Mouse (Mus musculus): ENCODE data around the gene Slc38a3. TPM values are rescaled to one million over a fixed set of nuclear protein-coding genes. Genes with fewer than 3 reads are reported as not detected.
A peak's percentile ranks its signal among the peaks of the same experiment; 100 is the strongest.

Slc38a3 gene
- total and polyA plus RNA-seq, 2 experiments from 2014 or later, result 37.6 to 94.5 TPM

- H3K27me3 ChIP-seq (ENCODE audit: insufficient read depth, low read length), result no peaks in the 10 kb centered on the region
- H3K4me1 ChIP-seq (ENCODE audit: insufficient read depth, low read length), result peaks cover 26% of the 10 kb centered on the region
- ATAC-seq (ENCODE audit: low FRiP score) (no peak), DNase-seq (ENCODE audit: low spot score) (peak; percentile 58)
- H3K9ac ChIP-seq (replicated peaks; ENCODE audit: low read length, poor library complexity, severe bottlenecking), result no peak overlapping the region
- no peaks in the 10 kb centered on the region for H3K9me3 ChIP-seq (ENCODE audit: low read length)
- no peak overlapping the region for H3K27ac ChIP-seq (ENCODE audit: low read depth, low read length)
- peaks cover 14% of the 10 kb centered on the region for H3K36me3 ChIP-seq (ENCODE audit: insufficient read depth, low read length)
- TF ChIP-seq CTCF (IDR thresholded peaks at IDR 0.05), result no peak
- H3K4me3 ChIP-seq (ENCODE audit: low read depth, low read length), result no peak overlapping the region
- H3K4me2 ChIP-seq (ENCODE audit: low read depth, low read length, poor library complexity, severe bottlenecking), result no peak overlapping the region
- 18% methylated on average over 14 of the region's 14 CpGs for WGBS
Measured at GRCm38 (mm10) chr9:107697811-107698521, 28.6 kb upstream of the Slc38a3 start.

GRCm38 (mm10) chr9:107696845-107697610 lies 27.7 kb upstream of the Slc38a3 start:
- ATAC-seq (ENCODE audit: low FRiP score) (no peak), DNase-seq (ENCODE audit: low spot score) (no peak)
- no peak for TF ChIP-seq CTCF (IDR thresholded peaks at IDR 0.05)
- Histone ChIP-seq H3K4me1 (ENCODE audit: insufficient read depth, low read length) (peaks cover 26% of the 10 kb centered on the region), H3K4me3 (ENCODE audit: low read depth, low read length) (no peak overlapping the region), H3K27ac (ENCODE audit: low read depth, low read length) (no peak overlapping the region), H3K9ac (replicated peaks; ENCODE audit: low read length, poor library complexity, severe bottlenecking) (no peak overlapping the region), H3K4me2 (ENCODE audit: low read depth, low read length, poor library complexity, severe bottlenecking) (no peak overlapping the region), H3K36me3 (ENCODE audit: insufficient read depth, low read length) (peaks cover 20% of the 10 kb centered on the region), H3K27me3 (ENCODE audit: insufficient read depth, low read length) (no peaks in the 10 kb centered on the region), H3K9me3 (ENCODE audit: low read length) (no peaks in the 10 kb centered on the region)
- 26% methylated on average over 9 of the region's 9 CpGs for WGBS

DNA sequence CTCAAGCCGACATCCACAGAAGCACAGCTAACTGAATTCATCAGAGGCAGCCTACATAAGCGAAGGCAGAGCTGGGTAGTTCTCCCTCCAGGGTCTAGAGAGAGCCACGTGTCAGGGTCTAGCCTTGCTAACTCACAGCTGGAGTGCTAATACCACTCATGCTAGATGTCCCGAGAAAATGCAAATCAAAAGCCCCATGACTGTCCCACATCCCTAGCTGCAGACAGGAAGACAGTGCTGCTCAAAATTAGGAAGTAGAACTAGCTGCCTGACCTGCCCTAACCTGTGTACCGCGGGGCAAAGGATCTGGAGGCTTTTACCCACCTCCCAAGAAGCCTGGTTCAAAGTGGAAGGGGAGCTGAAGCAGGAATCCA lies 26.8 kb upstream of the Slc38a3 start:
- no peak overlapping the region for H3K4me3 ChIP-seq (ENCODE audit: low read depth, low read length)
- no peak for TF ChIP-seq CTCF (IDR thresholded peaks at IDR 0.05)
- H3K4me2 ChIP-seq (ENCODE audit: low read depth, low read length, poor library complexity, severe bottlenecking), result no peak overlapping the region
- no peak overlapping the region for H3K27ac ChIP-seq (ENCODE audit: low read depth, low read length)
- no peak for ATAC-seq (ENCODE audit: low FRiP score)
- H3K36me3 ChIP-seq (ENCODE audit: insufficient read depth, low read length), result peaks cover 30% of the 10 kb centered on the region
- WGBS, result 30% methylated on average over 6 of the region's 6 CpGs
- no peak overlapping the region for H3K9ac ChIP-seq (replicated peaks; ENCODE audit: low read length, poor library complexity, severe bottlenecking)
- H3K4me1 ChIP-seq (ENCODE audit: insufficient read depth, low read length), result peaks cover 21% of the 10 kb centered on the region
- no peaks in the 10 kb centered on the region for H3K27me3 ChIP-seq (ENCODE audit: insufficient read depth, low read length)
- H3K9me3 ChIP-seq (ENCODE audit: low read length), result no peaks in the 10 kb centered on the region
- DNase-seq (ENCODE audit: low spot score), result no peak

DNA sequence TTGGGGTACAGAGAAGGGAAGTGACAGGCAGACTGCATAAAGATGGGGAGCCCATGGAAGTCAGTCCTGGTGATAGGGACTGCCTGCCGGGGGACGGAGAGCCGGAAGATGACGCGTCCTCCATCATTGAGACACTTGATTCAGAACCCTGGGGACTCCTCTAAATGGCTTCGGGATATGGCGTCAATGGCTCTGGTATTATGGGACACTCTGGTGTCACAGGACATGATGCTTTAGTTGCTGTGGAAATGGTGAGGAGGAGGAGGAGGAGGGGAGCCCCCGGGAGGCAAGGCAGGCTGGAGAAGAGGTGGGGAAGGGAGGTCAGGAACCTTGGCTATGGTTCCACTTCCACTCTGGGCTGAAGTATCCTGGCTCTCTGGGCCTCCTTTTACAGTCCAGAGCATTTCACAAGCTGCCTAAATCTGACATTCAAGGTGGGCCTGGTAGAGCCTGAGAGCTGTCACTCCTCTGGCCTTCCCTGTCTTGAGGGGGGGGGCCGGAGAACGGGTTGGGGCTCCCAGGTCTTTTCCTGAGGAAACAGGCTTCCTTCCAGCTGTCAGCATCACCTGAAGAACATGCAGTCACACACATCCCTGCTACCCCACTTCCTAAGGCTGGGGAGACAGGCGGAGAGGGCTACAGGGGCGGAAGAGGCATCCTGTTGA lies 26.2 kb upstream of the Slc38a3 start:
- no peak overlapping the region for H3K4me2 ChIP-seq (ENCODE audit: low read depth, low read length, poor library complexity, severe bottlenecking)
- no peaks in the 10 kb centered on the region for H3K27me3 ChIP-seq (ENCODE audit: insufficient read depth, low read length)
- WGBS, result 81% methylated on average over 12 of the region's 12 CpGs
- no peak overlapping the region for H3K4me3 ChIP-seq (ENCODE audit: low read depth, low read length)
- H3K36me3 ChIP-seq (ENCODE audit: insufficient read depth, low read length), result peaks cover 34% of the 10 kb centered on the region
- TF ChIP-seq CTCF (IDR thresholded peaks at IDR 0.05), result no peak
- no peaks in the 10 kb centered on the region for H3K9me3 ChIP-seq (ENCODE audit: low read length)
- ATAC-seq (ENCODE audit: low FRiP score) (no peak), DNase-seq (ENCODE audit: low spot score) (no peak)
- H3K27ac ChIP-seq (ENCODE audit: low read depth, low read length), result no peak overlapping the region
- H3K9ac ChIP-seq (replicated peaks; ENCODE audit: low read length, poor library complexity, severe bottlenecking), result no peak overlapping the region
- H3K4me1 ChIP-seq (ENCODE audit: insufficient read depth, low read length), result peaks cover 17% of the 10 kb centered on the region

- DNase-seq (ENCODE audit: low spot score) (no peak), ATAC-seq (ENCODE audit: low FRiP score) (no peak)
- Histone ChIP-seq H3K9ac (replicated peaks; ENCODE audit: low read length, poor library complexity, severe bottlenecking) (no peak overlapping the region), H3K27ac (ENCODE audit: low read depth, low read length) (no peak overlapping the region), H3K4me3 (ENCODE audit: low read depth, low read length) (no peak overlapping the region), H3K36me3 (ENCODE audit: insufficient read depth, low read length) (peaks cover 34% of the 10 kb centered on the region), H3K9me3 (ENCODE audit: low read length) (no peaks in the 10 kb centered on the region), H3K4me2 (ENCODE audit: low read depth, low read length, poor library complexity, severe bottlenecking) (no peak overlapping the region), H3K27me3 (ENCODE audit: insufficient read depth, low read length) (no peaks in the 10 kb centered on the region), H3K4me1 (ENCODE audit: insufficient read depth, low read length) (peaks cover 14% of the 10 kb centered on the region)
- TF ChIP-seq CTCF (IDR thresholded peaks at IDR 0.05), result no peak
- 65% methylated on average over 7 of the region's 7 CpGs for WGBS
Measured at GRCm38 (mm10) chr9:107694627-107695026, 25.3 kb upstream of the Slc38a3 start.

Data from midbrain, postnatal 0 days (tissue).